Mouse (Mus musculus): ENCODE data around the gene Smok2a. TPM values are rescaled to one million over a fixed set of nuclear protein-coding genes. Genes with fewer than 3 reads are reported as not detected.
A peak's percentile ranks its signal among the peaks of the same experiment; 100 is the strongest.
"Not testable (repeated sequence)": the region's sequence is repeated elsewhere in the genome, so short reads cannot be mapped to it uniquely, and the experiment has no call there.

Gene Smok2a
- polyA plus RNA-seq, 1 experiment from 2014 or later = not detected

- H3K36me3 ChIP-seq = no peaks in the 10 kb centered on the region
- H3K27me3 ChIP-seq = no peaks in the 10 kb centered on the region
- H3K27ac ChIP-seq = no peak overlapping the region
- no peak overlapping the region for H3K4me2 ChIP-seq (replicated peaks)
- H3K4me3 ChIP-seq = no peak overlapping the region
- H3K4me1 ChIP-seq = no peaks in the 10 kb centered on the region
- 78% methylated on average over 2 of the region's 2 CpGs for WGBS
- no peak for ATAC-seq (ENCODE audit: insufficient number of reproducible peaks, insufficient read depth, low FRiP score, low TSS enrichment)
- peaks cover 93% of the 10 kb centered on the region for H3K9me3 ChIP-seq
- H3K9ac ChIP-seq = no peak overlapping the region
These were observed 5.4 kb upstream of the Smok2a start for GRCm38 (mm10) chr17:13215595-13215994.

GRCm38 (mm10) chr17:13221921-13222320, 933 bp downstream of the Smok2a start:
- H3K4me2 ChIP-seq (replicated peaks); H3K27me3 ChIP-seq; H3K4me1 ChIP-seq; ATAC-seq (ENCODE audit: insufficient number of reproducible peaks, insufficient read depth, low FRiP score, low TSS enrichment); H3K4me3 ChIP-seq; H3K9ac ChIP-seq; H3K36me3 ChIP-seq; H3K27ac ChIP-seq: not testable (repeated sequence)
- 87% methylated on average over 2 of the region's 2 CpGs for WGBS
- peaks cover 74% of the 10 kb centered on the region for H3K9me3 ChIP-seq

- not testable (repeated sequence) for H3K4me1 ChIP-seq; H3K4me3 ChIP-seq; H3K36me3 ChIP-seq; H3K9ac ChIP-seq; H3K27ac ChIP-seq; ATAC-seq (ENCODE audit: insufficient number of reproducible peaks, insufficient read depth, low FRiP score, low TSS enrichment); H3K27me3 ChIP-seq; H3K4me2 ChIP-seq (replicated peaks)
- peaks cover 76% of the 10 kb centered on the region for H3K9me3 ChIP-seq
- WGBS = 83% methylated on average over 2 of the region's 2 CpGs
These were observed 9.0 kb downstream of the Smok2a start, which contains the start of gene Smok2b for GRCm38 (mm10) chr17:13229957-13230356. Smok2b (plus strand) TSS chr17:13230257.

GRCm38 (mm10) chr17:13239461-13239860, 18.5 kb downstream of the Smok2a start:
- not testable (repeated sequence) for H3K9ac ChIP-seq; H3K36me3 ChIP-seq; H3K27me3 ChIP-seq; H3K27ac ChIP-seq; H3K4me2 ChIP-seq (replicated peaks); H3K4me1 ChIP-seq; H3K4me3 ChIP-seq
- 0 out of 2 replicates have a peak, but pooled peaks have one; percentile 49 for ATAC-seq (ENCODE audit: insufficient number of reproducible peaks, insufficient read depth, low FRiP score, low TSS enrichment)
- 80% methylated on average over 4 of the region's 4 CpGs for WGBS
- H3K9me3 ChIP-seq = peaks cover 52% of the 10 kb centered on the region

GRCm38 (mm10) chr17:13240807-13241727, 20.1 kb downstream of the Smok2a start:
- H3K4me1 ChIP-seq; H3K4me3 ChIP-seq; H3K27me3 ChIP-seq; H3K4me2 ChIP-seq (replicated peaks); H3K9ac ChIP-seq; H3K36me3 ChIP-seq; H3K27ac ChIP-seq: not testable (repeated sequence)
- 0 out of 2 replicates have a peak, but pooled peaks have one; percentile 33 for ATAC-seq (ENCODE audit: insufficient number of reproducible peaks, insufficient read depth, low FRiP score, low TSS enrichment)
- peaks cover 40% of the 10 kb centered on the region for H3K9me3 ChIP-seq
- 87% methylated on average over 7 of the region's 13 CpGs for whole genome bisulfite sequencing

GRCm38 (mm10) chr17:13254786-13255185, 33.8 kb downstream of the Smok2a start:
- not testable (repeated sequence) for H3K9ac ChIP-seq, H3K4me1 ChIP-seq
- 55% methylated on average over 1 of the region's 5 CpGs for WGBS

More at GRCm38 (mm10) chr17:13254786-13255185, 33.8 kb downstream of the Smok2a start:
- not testable (repeated sequence) for H3K27me3 ChIP-seq; H3K9me3 ChIP-seq; H3K4me2 ChIP-seq (replicated peaks); H3K36me3 ChIP-seq; H3K4me3 ChIP-seq; H3K27ac ChIP-seq
- peak; percentile 52; the same call in 1 of the 2 replicates for ATAC-seq (ENCODE audit: insufficient number of reproducible peaks, insufficient read depth, low FRiP score, low TSS enrichment)

Other genes starting within 250 kb of the Smok2a start
- 141 and 146 TPM in 2 replicates for gene Wtap, start 227.0 kb upstream of the Smok2a start, polyA plus RNA-seq (2016; fragmentation: Nextera tagmentation; extraction: Ambion mirVana)
- 83.1 and 87.8 TPM in 2 replicates for gene Sod2, start 214.3 kb upstream of the Smok2a start, polyA plus RNA-seq (2016; fragmentation: Nextera tagmentation; extraction: Ambion mirVana)
- not detected in 2 replicates for gene Gpr31b, start 168.9 kb upstream of the Smok2a start, polyA plus RNA-seq (2016; fragmentation: Nextera tagmentation; extraction: Ambion mirVana)
- gene Tcp10b, start 160.1 kb upstream of the Smok2a start, polyA plus RNA-seq (2016; fragmentation: Nextera tagmentation; extraction: Ambion mirVana) = not detected in 2 replicates
- not detected in 2 replicates for gene Unc93a, start 89.4 kb upstream of the Smok2a start, polyA plus RNA-seq (2016; fragmentation: Nextera tagmentation; extraction: Ambion mirVana)
- gene Smok2b, start 9.1 kb downstream of the Smok2a start, polyA plus RNA-seq (2016; fragmentation: Nextera tagmentation; extraction: Ambion mirVana) = not detected in 2 replicates
- not detected in 2 replicates for gene Tcp10c, start 133.4 kb downstream of the Smok2a start, polyA plus RNA-seq (2016; fragmentation: Nextera tagmentation; extraction: Ambion mirVana)